Mouse (Mus musculus): Measurements from ENCODE around the gene 1700001C19Rik. TPM values are rescaled to one million over a fixed set of nuclear protein-coding genes. Genes with fewer than 3 reads are reported as not detected.

Gene 1700001C19Rik
- total and polyA plus RNA-seq, 3 experiments: not detected

- TF ChIP-seq GATA2 (IDR thresholded peaks at IDR 0.05; ENCODE audit: borderline replicate concordance, low read depth, low read length): no peak
- peak; percentile 75 for TF ChIP-seq CTCF (IDR thresholded peaks at IDR 0.05; ENCODE audit: low read depth, low read length)
- TF ChIP-seq POLR2AphosphoS5 (IDR thresholded peaks at IDR 0.05; ENCODE audit: insufficient replicate concordance, low read depth, low read length): no peak
- no peaks in the 10 kb centered on the region for H3K4me1 ChIP-seq (ENCODE audit: insufficient read depth, low read depth, low read length)
- DNase-seq (ENCODE audit: low spot score): no peak
- no peak for ATAC-seq (ENCODE audit: extremely low read depth, insufficient number of reproducible peaks, low FRiP score, poor library complexity, severe bottlenecking)
- H3K36me3 ChIP-seq (replicated peaks): peaks cover 7% of the 10 kb centered on the region
- H3K4me3 ChIP-seq (ENCODE audit: low read depth, low read length): no peak overlapping the region
- peaks cover 3% of the 10 kb centered on the region for H3K9me3 ChIP-seq (replicated peaks)
- peaks cover 5% of the 10 kb centered on the region; the same call in 1 of the 2 replicates for H3K27me3 ChIP-seq (ENCODE audit: insufficient read depth, low read length)
Observed at GRCm38 (mm10) chr17:47386649-47387048, 50.5 kb downstream of the 1700001C19Rik start.

- no peak for TF ChIP-seq CTCF (IDR thresholded peaks at IDR 0.05; ENCODE audit: low read depth, low read length)
- no peak for TF ChIP-seq GATA1 (IDR thresholded peaks at IDR 0.05; ENCODE audit: borderline replicate concordance, low read length)
- TF ChIP-seq GATA2 (IDR thresholded peaks at IDR 0.05; ENCODE audit: borderline replicate concordance, low read depth, low read length): no peak
- TF ChIP-seq POLR2AphosphoS5 (IDR thresholded peaks at IDR 0.05; ENCODE audit: insufficient replicate concordance, low read depth, low read length): no peak
- TF ChIP-seq TAL1 (conservative IDR thresholded peaks at IDR 0.05; ENCODE audit: low read depth, low read length): no peak
Observed at GRCm38 (mm10) chr17:47385145-47385544, 52.0 kb downstream of the 1700001C19Rik start, which contains the start of gene Guca1b. TSS of gene Guca1b (plus strand) at chr17:47385393.

GRCm38 (mm10) chr17:47384064-47384463, 53.1 kb downstream of the 1700001C19Rik start:
- Histone ChIP-seq H3K36me3 (replicated peaks) (peaks cover 33% of the 10 kb centered on the region), H3K27me3 (ENCODE audit: insufficient read depth, low read length) (no peaks in the 10 kb centered on the region), H3K9me3 (replicated peaks) (peaks cover 3% of the 10 kb centered on the region), H3K4me3 (ENCODE audit: low read depth, low read length) (no peak overlapping the region), H3K4me1 (ENCODE audit: insufficient read depth, low read depth, low read length) (no peaks in the 10 kb centered on the region)
- TF ChIP-seq GATA2 (IDR thresholded peaks at IDR 0.05; ENCODE audit: borderline replicate concordance, low read depth, low read length): no peak
- TF ChIP-seq GATA1 (IDR thresholded peaks at IDR 0.05; ENCODE audit: borderline replicate concordance, low read length): no peak
- no peak for TF ChIP-seq TAL1 (conservative IDR thresholded peaks at IDR 0.05; ENCODE audit: low read depth, low read length)
- no peak for TF ChIP-seq POLR2AphosphoS5 (IDR thresholded peaks at IDR 0.05; ENCODE audit: insufficient replicate concordance, low read depth, low read length)
- no peak for TF ChIP-seq CTCF (IDR thresholded peaks at IDR 0.05; ENCODE audit: low read depth, low read length)
- ATAC-seq (ENCODE audit: extremely low read depth, insufficient number of reproducible peaks, low FRiP score, poor library complexity, severe bottlenecking): no peak
- no peak for DNase-seq (ENCODE audit: low spot score)

More at GRCm38 (mm10) chr17:47385145-47385544, 52.0 kb downstream of the 1700001C19Rik start, which contains the start of gene Guca1b:
- Histone ChIP-seq H3K9me3 (replicated peaks) (peaks cover 3% of the 10 kb centered on the region), H3K4me3 (ENCODE audit: low read depth, low read length) (no peak within 1 kb of the TSS), H3K27me3 (ENCODE audit: insufficient read depth, low read length) (no peaks in the 10 kb centered on the region), H3K36me3 (replicated peaks) (peaks cover 22% of the 10 kb centered on the region), H3K4me1 (ENCODE audit: insufficient read depth, low read depth, low read length) (no peaks in the 10 kb centered on the region)
- DNase-seq (ENCODE audit: low spot score): no peak
- ATAC-seq (ENCODE audit: extremely low read depth, insufficient number of reproducible peaks, low FRiP score, poor library complexity, severe bottlenecking): no peak

- Histone ChIP-seq H3K36me3 (replicated peaks) (peaks cover 40% of the 10 kb centered on the region), H3K9me3 (replicated peaks) (peaks cover 3% of the 10 kb centered on the region), H3K4me3 (ENCODE audit: low read depth, low read length) (no peak overlapping the region), H3K4me1 (ENCODE audit: insufficient read depth, low read depth, low read length) (no peaks in the 10 kb centered on the region), H3K27me3 (ENCODE audit: insufficient read depth, low read length) (no peaks in the 10 kb centered on the region)
- no peak for TF ChIP-seq TAL1 (conservative IDR thresholded peaks at IDR 0.05; ENCODE audit: low read depth, low read length)
- TF ChIP-seq GATA2 (IDR thresholded peaks at IDR 0.05; ENCODE audit: borderline replicate concordance, low read depth, low read length): no peak
- TF ChIP-seq GATA1 (IDR thresholded peaks at IDR 0.05; ENCODE audit: borderline replicate concordance, low read length): no peak
- no peak for TF ChIP-seq POLR2AphosphoS5 (IDR thresholded peaks at IDR 0.05; ENCODE audit: insufficient replicate concordance, low read depth, low read length)
- no peak for TF ChIP-seq CTCF (IDR thresholded peaks at IDR 0.05; ENCODE audit: low read depth, low read length)
- ATAC-seq (ENCODE audit: extremely low read depth, insufficient number of reproducible peaks, low FRiP score, poor library complexity, severe bottlenecking): no peak
- DNase-seq (ENCODE audit: low spot score): no peak
Observed at GRCm38 (mm10) chr17:47383266-47383665, 53.9 kb downstream of the 1700001C19Rik start.

GRCm38 (mm10) chr17:47381917-47382316, 55.3 kb downstream of the 1700001C19Rik start:
- Histone ChIP-seq H3K36me3 (replicated peaks) (peaks cover 53% of the 10 kb centered on the region), H3K27me3 (ENCODE audit: insufficient read depth, low read length) (no peaks in the 10 kb centered on the region), H3K9me3 (replicated peaks) (peaks cover 3% of the 10 kb centered on the region), H3K4me1 (ENCODE audit: insufficient read depth, low read depth, low read length) (no peaks in the 10 kb centered on the region), H3K4me3 (ENCODE audit: low read depth, low read length) (no peak overlapping the region)
- ATAC-seq (ENCODE audit: extremely low read depth, insufficient number of reproducible peaks, low FRiP score, poor library complexity, severe bottlenecking): no peak
- TF ChIP-seq TAL1 (conservative IDR thresholded peaks at IDR 0.05; ENCODE audit: low read depth, low read length): no peak
- TF ChIP-seq GATA1 (IDR thresholded peaks at IDR 0.05; ENCODE audit: borderline replicate concordance, low read length): no peak
- TF ChIP-seq GATA2 (IDR thresholded peaks at IDR 0.05; ENCODE audit: borderline replicate concordance, low read depth, low read length): no peak
- no peak for TF ChIP-seq CTCF (IDR thresholded peaks at IDR 0.05; ENCODE audit: low read depth, low read length)
- no peak for TF ChIP-seq POLR2AphosphoS5 (IDR thresholded peaks at IDR 0.05; ENCODE audit: insufficient replicate concordance, low read depth, low read length)
- no peak for DNase-seq (ENCODE audit: low spot score)

- TF ChIP-seq GATA1 (IDR thresholded peaks at IDR 0.05; ENCODE audit: borderline replicate concordance, low read length): no peak
- TF ChIP-seq POLR2AphosphoS5 (IDR thresholded peaks at IDR 0.05; ENCODE audit: insufficient replicate concordance, low read depth, low read length): no peak
- TF ChIP-seq CTCF (IDR thresholded peaks at IDR 0.05; ENCODE audit: low read depth, low read length): no peak
- no peak for TF ChIP-seq TAL1 (conservative IDR thresholded peaks at IDR 0.05; ENCODE audit: low read depth, low read length)
- no peak for TF ChIP-seq GATA2 (IDR thresholded peaks at IDR 0.05; ENCODE audit: borderline replicate concordance, low read depth, low read length)
- Histone ChIP-seq H3K27me3 (ENCODE audit: insufficient read depth, low read length) (no peaks in the 10 kb centered on the region), H3K36me3 (replicated peaks) (peaks cover 89% of the 10 kb centered on the region), H3K4me3 (ENCODE audit: low read depth, low read length) (no peak overlapping the region), H3K4me1 (ENCODE audit: insufficient read depth, low read depth, low read length) (no peaks in the 10 kb centered on the region), H3K9me3 (replicated peaks) (no peaks in the 10 kb centered on the region)
- ATAC-seq (ENCODE audit: extremely low read depth, insufficient number of reproducible peaks, low FRiP score, poor library complexity, severe bottlenecking) (no peak), DNase-seq (ENCODE audit: low spot score) (no peak)
Observed at GRCm38 (mm10) chr17:47378133-47378532, 59.0 kb downstream of the 1700001C19Rik start.

Data from G1E (cell line).